Mouse (Mus musculus) bone marrow macrophage, adult 2 months (primary cell): ENCODE data around the gene Mdm1.

Source experiments
- CTCF ChIP-seq: IDR thresholded peaks from 2 replicates; pipeline ENCODE4 v1.5.1; 2012; ENCODE audit warnings: low read depth, mild to moderate bottlenecking, low read length, moderate library complexity
- POLR2A ChIP-seq: IDR thresholded peaks from 2 replicates; pipeline ENCODE4 v1.6.1; 2012; ENCODE audit warnings: mild to moderate bottlenecking, low read depth, low read length, borderline replicate concordance

DNA sequence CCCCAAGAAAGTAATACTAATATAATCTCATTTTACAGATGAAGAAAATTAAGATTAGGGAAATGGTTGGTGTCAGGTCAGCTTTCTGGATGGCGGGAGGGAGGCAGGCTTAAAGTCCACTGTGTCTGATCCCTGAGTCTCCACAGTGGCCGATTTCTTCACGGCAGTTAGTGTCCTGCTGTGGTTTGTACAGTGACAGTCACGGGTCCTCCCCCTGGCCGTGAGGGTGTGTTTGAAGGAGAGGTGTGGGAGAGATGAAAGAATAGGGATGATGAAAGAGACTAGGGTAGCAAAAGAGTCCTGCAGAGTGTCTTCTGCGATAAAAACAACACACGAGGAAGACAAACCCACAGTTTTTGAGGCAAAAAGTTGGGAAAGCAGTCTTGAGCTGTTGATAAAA, 30.0 kb upstream of the Mdm1 start:
- TF ChIP-seq CTCF, result no peak
- TF ChIP-seq POLR2A, result no peak
